Mouse (Mus musculus): ENCODE measurements at regions not wholly inside any gene's neighbourhood (a gene's known extent, or its start where the extent isn't known, plus 50 kb on each side); places are given as distances from the start of the nearest gene placed in this dataset.
"Not testable (repeated sequence)": the region's sequence is repeated elsewhere in the genome, so short reads cannot be mapped to it uniquely, and the experiment has no call there.

DNA sequence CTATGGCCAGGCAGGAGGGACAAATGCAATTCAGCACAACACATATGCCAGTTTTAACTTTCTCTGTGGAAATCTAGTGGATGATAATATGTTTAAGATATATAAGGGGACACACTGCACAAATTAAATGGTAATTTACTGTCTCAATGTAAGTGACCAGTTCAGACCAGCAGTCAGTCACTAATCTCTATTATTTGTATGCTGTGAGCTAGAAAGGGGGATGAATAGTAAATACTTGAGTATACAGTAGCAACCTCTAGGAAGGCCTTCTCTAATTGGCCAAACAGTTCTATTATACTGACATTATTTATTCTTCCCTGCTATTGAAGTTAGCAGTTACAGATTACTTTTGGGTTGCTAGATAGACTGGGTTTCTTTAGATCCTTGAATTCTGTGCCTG is 391.2 kb downstream of the Fign start:
- DNase-seq (ENCODE audit: extremely low spot score in 1 of 2, low spot score in 1 of 2): no peak

DNA sequence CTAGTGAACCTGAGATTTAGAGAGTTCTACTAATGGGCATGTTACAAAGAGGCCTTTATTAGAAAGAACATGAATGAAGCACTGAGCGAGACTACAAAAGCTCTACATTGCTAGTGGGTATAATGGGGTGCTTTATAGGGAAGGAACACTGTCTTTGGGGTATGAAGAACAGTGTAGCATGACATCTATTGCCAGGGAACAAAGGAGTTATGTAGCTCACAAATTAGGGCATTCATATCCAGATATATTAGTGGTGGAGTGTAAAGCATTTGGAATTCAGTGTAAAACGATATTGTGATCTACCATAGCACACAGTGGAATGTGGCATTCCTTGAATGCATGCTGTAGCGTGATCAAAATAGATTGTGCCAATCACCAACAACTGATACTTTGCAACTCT is 391.7 kb downstream of the Fign start:
- DNase-seq (ENCODE audit: extremely low spot score in 1 of 2, low spot score in 1 of 2): no peak

DNA sequence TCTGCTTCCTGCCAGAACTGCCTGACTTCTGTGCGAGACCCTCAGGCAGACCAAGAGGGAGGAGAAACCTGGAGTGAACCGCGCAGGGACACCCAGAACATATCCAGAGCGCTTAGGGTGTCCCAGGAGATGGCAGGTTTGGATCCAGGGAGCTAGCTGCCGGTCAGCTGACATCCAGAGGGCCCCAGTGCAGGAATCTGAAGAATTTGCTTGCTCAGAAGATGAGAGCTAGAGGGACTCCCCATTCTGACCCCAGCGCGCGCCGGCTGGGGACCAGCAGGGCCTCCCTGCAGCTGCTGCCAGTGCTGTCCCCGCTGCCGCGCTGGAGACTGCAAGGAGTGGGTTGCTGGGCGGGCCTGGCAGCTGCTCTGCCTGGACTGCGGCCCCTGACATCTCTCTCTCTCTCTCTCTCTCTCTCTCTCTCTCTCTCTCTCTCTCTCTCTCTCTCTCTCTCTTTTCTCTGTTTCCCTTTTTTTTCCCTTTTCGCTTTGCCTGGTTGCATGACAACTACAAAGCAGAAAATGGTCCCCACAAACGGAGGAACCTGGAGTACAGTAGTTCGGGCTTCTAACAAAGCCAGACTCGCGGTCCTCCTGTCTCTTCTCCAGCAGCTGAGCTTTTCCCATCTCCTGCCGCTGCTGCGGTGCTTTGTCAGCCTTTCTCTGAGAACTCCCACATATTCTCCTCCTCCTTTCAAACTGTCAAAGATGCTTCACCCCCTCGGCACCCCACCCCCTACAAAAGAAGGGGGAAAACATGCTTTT is 395.3 kb downstream of the Fign start:
- peak; percentile 9 to 10 for DNase-seq (ENCODE audit: extremely low spot score in 1 of 2, low spot score in 1 of 2)

DNA sequence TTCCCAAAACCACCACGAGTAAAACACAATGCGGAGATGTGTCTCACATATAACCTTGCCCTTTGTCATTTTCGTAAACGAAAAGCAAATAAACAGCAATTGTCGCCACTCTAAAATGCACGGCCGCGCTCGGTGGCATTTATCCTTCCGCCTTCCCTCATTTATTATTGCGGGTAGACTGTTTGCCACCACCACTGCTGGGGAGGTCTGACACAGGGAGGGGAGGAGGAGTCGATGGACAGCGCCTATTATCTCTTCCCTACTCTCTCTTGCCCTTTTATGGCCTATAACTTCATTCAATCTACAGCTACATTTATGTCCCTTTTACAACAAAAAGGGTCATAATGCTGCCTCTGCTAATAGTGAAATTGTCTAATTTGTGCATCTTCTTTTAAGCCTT is 396.0 kb downstream of the Fign start:
- no peak for DNase-seq (ENCODE audit: extremely low spot score in 1 of 2, low spot score in 1 of 2)

DNA sequence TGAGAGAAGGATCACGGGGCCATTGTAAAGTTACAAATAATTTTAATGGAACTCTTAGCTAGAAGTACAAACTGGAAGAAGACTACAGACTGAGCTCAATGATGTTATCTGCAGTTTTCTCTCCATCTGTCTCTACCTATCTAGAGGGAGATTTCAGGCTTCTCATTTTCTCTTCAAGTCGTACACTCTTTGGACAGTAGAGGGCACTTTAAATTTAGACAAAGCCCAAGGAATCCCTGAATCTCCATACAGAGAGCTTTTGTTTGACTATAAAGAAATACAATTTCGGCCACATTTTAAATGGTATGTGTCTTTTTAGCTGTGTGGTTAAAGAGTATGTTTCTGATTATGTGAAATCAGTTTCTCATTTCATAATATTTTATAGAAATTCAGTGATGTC is 397.6 kb downstream of the Fign start:
- DNase-seq (ENCODE audit: extremely low spot score in 1 of 2, low spot score in 1 of 2): no peak

DNA sequence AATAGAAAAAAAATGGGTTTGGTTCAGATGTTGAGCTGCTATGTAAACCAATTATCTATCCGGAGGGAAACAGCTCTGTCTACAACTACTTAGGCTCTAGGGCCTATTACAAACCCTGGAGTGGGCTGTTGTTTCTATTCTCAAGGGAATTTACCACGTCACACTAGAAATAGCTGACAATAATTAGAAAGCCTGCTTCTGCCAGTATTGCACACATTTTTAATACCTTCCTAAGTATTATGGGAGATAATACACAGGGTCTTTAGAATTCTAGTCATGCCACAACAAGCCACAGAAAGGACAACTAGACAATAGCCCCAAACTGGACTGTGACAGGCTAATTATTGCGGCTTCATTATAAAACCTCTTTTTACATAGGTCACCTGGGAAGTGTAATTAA is 428.1 kb downstream of the Fign start:
- no peak for DNase-seq (ENCODE audit: extremely low spot score in 1 of 2, low spot score in 1 of 2)

DNA sequence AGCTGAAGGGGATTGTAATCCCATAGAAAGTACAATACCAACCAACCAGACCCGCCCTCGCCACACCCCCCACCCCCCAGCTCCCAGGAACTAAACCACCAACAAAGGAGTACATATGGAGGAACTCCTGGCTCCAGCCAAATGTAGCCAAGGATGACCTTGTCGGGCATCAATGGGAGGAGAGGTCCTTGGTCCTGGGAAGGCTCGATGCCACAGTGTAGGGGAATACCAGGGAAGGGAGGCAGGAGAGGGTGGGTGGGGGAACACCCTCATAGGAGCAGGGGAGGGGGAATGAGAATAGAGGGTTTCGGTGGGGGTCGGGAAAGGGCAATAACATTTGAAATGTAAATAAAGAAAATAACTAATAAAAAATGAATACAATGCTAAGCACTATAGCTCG is 429.1 kb downstream of the Fign start:
- no peak for DNase-seq (ENCODE audit: extremely low spot score in 1 of 2, low spot score in 1 of 2)

DNA sequence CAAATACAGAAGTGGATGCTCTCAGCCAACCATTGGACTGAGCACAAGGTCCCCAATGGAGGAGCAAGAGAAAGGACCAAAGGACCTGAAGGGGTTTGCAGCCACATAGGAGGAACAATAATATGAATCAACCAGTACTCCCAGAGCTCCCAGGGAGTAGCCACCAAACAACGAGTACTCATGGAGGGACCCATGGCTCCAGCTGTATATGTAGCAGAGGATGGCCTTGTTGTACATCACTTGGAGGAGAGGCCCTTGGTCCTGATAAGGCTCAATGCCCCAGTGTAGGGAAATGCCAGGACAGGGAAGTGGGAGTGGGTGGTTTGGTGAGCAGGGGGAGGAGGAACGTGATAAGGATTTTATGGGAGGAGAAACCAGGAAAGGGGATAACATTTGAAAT is 437.9 kb downstream of the Fign start:
- not testable (repeated sequence) for DNase-seq (ENCODE audit: extremely low spot score in 1 of 2, low spot score in 1 of 2)
